Mouse (Mus musculus): ENCODE results near the gene Nme1. TPM values are rescaled to one million over a fixed set of nuclear protein-coding genes. Genes with fewer than 3 reads are reported as not detected.
A peak's percentile ranks its signal among the peaks of the same experiment; 100 is the strongest.

Nme1 gene
- polyA plus RNA-seq, 1 experiment from 2014 or later = 172 TPM

GRCm38 (mm10) chr11:93987026-93987425 is 18.7 kb upstream of the Nme1 start:
- no peak overlapping the region for H3K9ac ChIP-seq
- 89% methylated on average over 4 of the region's 4 CpGs for WGBS
- H3K4me2 ChIP-seq = no peak overlapping the region
- H3K36me3 ChIP-seq = no peaks in the 10 kb centered on the region
- H3K27me3 ChIP-seq = no peaks in the 10 kb centered on the region
- 0 out of 2 replicates have a peak, but pooled peaks cover 9% of the 10 kb centered on the region for H3K4me1 ChIP-seq
- no peak for ATAC-seq (replicated peaks; ENCODE audit: low FRiP score)
- peak overlapping the region; percentile 73; the same call in 1 of the 2 replicates for H3K27ac ChIP-seq
- no peak overlapping the region for H3K4me3 ChIP-seq (replicated peaks)
- H3K9me3 ChIP-seq (replicated peaks) = no peaks in the 10 kb centered on the region

GRCm38 (mm10) chr11:93986298-93986697 is 18.0 kb upstream of the Nme1 start:
- no peaks in the 10 kb centered on the region for H3K9me3 ChIP-seq (replicated peaks)
- no peaks in the 10 kb centered on the region for H3K27me3 ChIP-seq
- no peaks in the 10 kb centered on the region for H3K36me3 ChIP-seq
- 0 out of 2 replicates have a peak, but pooled peaks cover 9% of the 10 kb centered on the region for H3K4me1 ChIP-seq
- H3K27ac ChIP-seq = no peak overlapping the region
- H3K4me3 ChIP-seq (replicated peaks) = no peak overlapping the region
- no peak overlapping the region for H3K4me2 ChIP-seq
- ATAC-seq (replicated peaks; ENCODE audit: low FRiP score) = no peak
- no peak overlapping the region; the same call in 1 of the 2 replicates for H3K9ac ChIP-seq

GRCm38 (mm10) chr11:93985265-93985664 is 16.9 kb upstream of the Nme1 start:
- Histone ChIP-seq H3K4me3 (replicated peaks) (no peak overlapping the region), H3K9ac (no peak overlapping the region), H3K4me1 (0 out of 2 replicates have a peak, but pooled peaks cover 9% of the 10 kb centered on the region), H3K9me3 (replicated peaks) (no peaks in the 10 kb centered on the region), H3K27ac (no peak overlapping the region), H3K27me3 (no peaks in the 10 kb centered on the region), H3K36me3 (no peaks in the 10 kb centered on the region), H3K4me2 (no peak overlapping the region)
- 81% methylated on average over 5 of the region's 5 CpGs for WGBS
- ATAC-seq (replicated peaks; ENCODE audit: low FRiP score) = no peak

GRCm38 (mm10) chr11:93984619-93985018 is 16.3 kb upstream of the Nme1 start:
- H3K9me3 ChIP-seq (replicated peaks) = no peaks in the 10 kb centered on the region
- no peak overlapping the region for H3K9ac ChIP-seq
- 0 out of 2 replicates have a peak, but pooled peaks cover 9% of the 10 kb centered on the region for H3K4me1 ChIP-seq
- ATAC-seq (replicated peaks; ENCODE audit: low FRiP score) = no peak
- H3K4me3 ChIP-seq (replicated peaks) = no peak overlapping the region
- 84% methylated on average over 3 of the region's 3 CpGs for WGBS
- H3K27me3 ChIP-seq = no peaks in the 10 kb centered on the region
- no peak overlapping the region for H3K4me2 ChIP-seq
- H3K27ac ChIP-seq = no peak overlapping the region
- H3K36me3 ChIP-seq = no peaks in the 10 kb centered on the region

- ATAC-seq (replicated peaks; ENCODE audit: low FRiP score) = no peak
- Histone ChIP-seq H3K27me3 (no peaks in the 10 kb centered on the region), H3K9ac (no peak overlapping the region), H3K36me3 (no peaks in the 10 kb centered on the region), H3K4me2 (no peak overlapping the region), H3K4me3 (replicated peaks) (no peak overlapping the region), H3K9me3 (replicated peaks) (no peaks in the 10 kb centered on the region), H3K4me1 (no peaks in the 10 kb centered on the region), H3K27ac (no peak overlapping the region)
- WGBS = 29% methylated on average over 6 of the region's 6 CpGs
Observed at GRCm38 (mm10) chr11:93979502-93980049, 11.3 kb upstream of the Nme1 start.

GRCm38 (mm10) chr11:93972951-93973350 is 4.6 kb upstream of the Nme1 start:
- Histone ChIP-seq H3K4me3 (replicated peaks) (no peak overlapping the region), H3K4me1 (peaks cover 4% of the 10 kb centered on the region; the same call in 1 of the 2 replicates), H3K9me3 (replicated peaks) (no peaks in the 10 kb centered on the region), H3K27me3 (no peaks in the 10 kb centered on the region), H3K36me3 (no peaks in the 10 kb centered on the region), H3K27ac (no peak overlapping the region), H3K9ac (no peak overlapping the region), H3K4me2 (no peak overlapping the region)
- WGBS = 86% methylated on average over 5 of the region's 5 CpGs
- no peak for ATAC-seq (replicated peaks; ENCODE audit: low FRiP score)

GRCm38 (mm10) chr11:93969799-93970198 is 1.5 kb upstream of the Nme1 start:
- Histone ChIP-seq H3K4me3 (replicated peaks) (no peak overlapping the region), H3K4me1 (peaks cover 14% of the 10 kb centered on the region), H3K9me3 (replicated peaks) (no peaks in the 10 kb centered on the region), H3K9ac (no peak overlapping the region), H3K4me2 (no peak overlapping the region), H3K36me3 (peaks cover 14% of the 10 kb centered on the region), H3K27ac (no peak overlapping the region), H3K27me3 (no peaks in the 10 kb centered on the region)
- 71% methylated on average over 1 of the region's 1 CpGs for WGBS
- ATAC-seq (replicated peaks; ENCODE audit: low FRiP score) = no peak

- no peak overlapping the region; the same call in 1 of the 2 replicates for H3K4me2 ChIP-seq
- H3K4me1 ChIP-seq = peaks cover 14% of the 10 kb centered on the region
- H3K9ac ChIP-seq = no peak overlapping the region
- WGBS = 92% methylated on average over 6 of the region's 6 CpGs
- H3K9me3 ChIP-seq (replicated peaks) = no peaks in the 10 kb centered on the region
- 0 out of 2 replicates have a peak overlapping the region, but pooled peaks have one; percentile 11 for H3K27ac ChIP-seq
- no peak overlapping the region for H3K4me3 ChIP-seq (replicated peaks)
- peaks cover 20% of the 10 kb centered on the region for H3K36me3 ChIP-seq
- H3K27me3 ChIP-seq = no peaks in the 10 kb centered on the region
- ATAC-seq (replicated peaks; ENCODE audit: low FRiP score) = no peak
Observed at GRCm38 (mm10) chr11:93969171-93969570, 850 bp upstream of the Nme1 start.

GRCm38 (mm10) chr11:93968848-93969128 is 467 bp upstream of the Nme1 start:
- H3K9me3 ChIP-seq (replicated peaks) = no peaks in the 10 kb centered on the region
- peak overlapping the region; percentile 79 for H3K4me2 ChIP-seq
- WGBS = 46% methylated on average over 6 of the region's 6 CpGs
- peaks cover 14% of the 10 kb centered on the region for H3K4me1 ChIP-seq
- H3K9ac ChIP-seq = peak overlapping the region; percentile 25; the same call in 1 of the 2 replicates
- H3K36me3 ChIP-seq = peaks cover 24% of the 10 kb centered on the region
- H3K27me3 ChIP-seq = no peaks in the 10 kb centered on the region
- H3K27ac ChIP-seq = 0 out of 2 replicates have a peak overlapping the region, but pooled peaks have one; percentile 11
- 0 out of 2 replicates have a peak, but pooled peaks have one; percentile 1 for ATAC-seq (replicated peaks; ENCODE audit: low FRiP score)
- H3K4me3 ChIP-seq (replicated peaks) = peak overlapping the region; percentile 71

- Histone ChIP-seq H3K36me3 (peaks cover 38% of the 10 kb centered on the region), H3K4me3 (replicated peaks) (peak overlapping the region; percentile 71), H3K9ac (peak overlapping the region; percentile 73), H3K4me1 (peaks cover 14% of the 10 kb centered on the region), H3K27me3 (no peaks in the 10 kb centered on the region), H3K27ac (peak overlapping the region; percentile 72), H3K4me2 (peak overlapping the region; percentile 79), H3K9me3 (replicated peaks) (no peaks in the 10 kb centered on the region)
- WGBS = 2% methylated on average over 11 of the region's 11 CpGs
- ATAC-seq (replicated peaks; ENCODE audit: low FRiP score) = no peak
Observed at GRCm38 (mm10) chr11:93967381-93967780, 940 bp downstream of the Nme1 start.

GRCm38 (mm10) chr11:93965391-93965790 is 2.9 kb downstream of the Nme1 start:
- Histone ChIP-seq H3K9me3 (replicated peaks) (no peaks in the 10 kb centered on the region), H3K9ac (no peak overlapping the region), H3K4me1 (peaks cover 14% of the 10 kb centered on the region), H3K36me3 (peaks cover 56% of the 10 kb centered on the region), H3K27ac (no peak overlapping the region), H3K27me3 (no peaks in the 10 kb centered on the region), H3K4me3 (replicated peaks) (no peak overlapping the region), H3K4me2 (no peak overlapping the region)
- WGBS = 91% methylated on average over 6 of the region's 6 CpGs
- no peak for ATAC-seq (replicated peaks; ENCODE audit: low FRiP score)

GRCm38 (mm10) chr11:93963013-93963412 is 5.3 kb downstream of the Nme1 start:
- Histone ChIP-seq H3K4me3 (replicated peaks) (no peak overlapping the region), H3K36me3 (peaks cover 80% of the 10 kb centered on the region), H3K4me1 (peaks cover 10% of the 10 kb centered on the region), H3K9me3 (replicated peaks) (no peaks in the 10 kb centered on the region), H3K4me2 (no peak overlapping the region), H3K27me3 (no peaks in the 10 kb centered on the region), H3K9ac (no peak overlapping the region), H3K27ac (no peak overlapping the region)
- WGBS = 91% methylated on average over 4 of the region's 4 CpGs
- ATAC-seq (replicated peaks; ENCODE audit: low FRiP score) = no peak

- no peak overlapping the region for H3K9ac ChIP-seq
- H3K36me3 ChIP-seq = peaks cover 87% of the 10 kb centered on the region
- no peak overlapping the region for H3K4me2 ChIP-seq
Observed at GRCm38 (mm10) chr11:93961482-93961881, 6.8 kb downstream of the Nme1 start.

More at GRCm38 (mm10) chr11:93961482-93961881, 6.8 kb downstream of the Nme1 start:
- H3K4me1 ChIP-seq = peaks cover 5% of the 10 kb centered on the region
- H3K27me3 ChIP-seq = no peaks in the 10 kb centered on the region
- 90% methylated on average over 6 of the region's 6 CpGs for WGBS
- ATAC-seq (replicated peaks; ENCODE audit: low FRiP score) = no peak
- no peak overlapping the region; the same call in 1 of the 2 replicates for H3K27ac ChIP-seq
- H3K4me3 ChIP-seq (replicated peaks) = no peak overlapping the region
- no peaks in the 10 kb centered on the region for H3K9me3 ChIP-seq (replicated peaks)

Measured in kidney, embryonic 15.5 days (tissue).